Mouse (Mus musculus) ES-Bruce4 (cell line): ENCODE measurements around the gene Unc50. TPM values are rescaled to one million over a fixed set of nuclear protein-coding genes. Genes with fewer than 3 reads are reported as not detected.

Source experiments
- H3K27ac ChIP-seq: 2 replicates; pipeline ENCODE4 v1.5.1; 2012; ENCODE audit warnings: low read length, inconsistent platforms; ENCODE audit not compliant: insufficient read depth
- H3K27me3 ChIP-seq: 2 replicates; pipeline ENCODE4 v1.6.1; 2012; ENCODE audit warnings: mild to moderate bottlenecking, low read length, inconsistent platforms; ENCODE audit not compliant: control insufficient read depth, poor library complexity, insufficient read depth, severe bottlenecking
- H3K36me3 ChIP-seq: 2 replicates; pipeline ENCODE4 v1.6.1; 2012; ENCODE audit warnings: inconsistent platforms, mild to moderate bottlenecking, low read length, moderate library complexity; ENCODE audit not compliant: control insufficient read depth, poor library complexity, insufficient read depth, severe bottlenecking
- H3K4me1 ChIP-seq: one replicate; pipeline ENCODE4 v1.8.1; 2011; ENCODE audit warnings: low read length; ENCODE audit not compliant: control insufficient read depth, insufficient read depth
- H3K4me3 ChIP-seq: 2 replicates; pipeline ENCODE4 v1.5.1; 2011; ENCODE audit warnings: low read depth, mild to moderate bottlenecking, low read length
- H3K9ac ChIP-seq: 2 replicates; pipeline ENCODE4 v1.6.1; 2012; ENCODE audit warnings: low read depth, mild to moderate bottlenecking, inconsistent platforms; ENCODE audit not compliant: poor library complexity, severe bottlenecking
- H3K9me3 ChIP-seq: replicated peaks from 2 replicates; pipeline ENCODE4 v1.6.1; 2012; ENCODE audit warnings: mild to moderate bottlenecking, low read length, inconsistent platforms; ENCODE audit not compliant: control insufficient read depth, poor library complexity, insufficient read depth, severe bottlenecking
- CTCF ChIP-seq: IDR thresholded peaks from one replicate; pipeline ENCODE4 v1.8.1; 2011; ENCODE audit warnings: low read depth, low read length
- EP300 ChIP-seq: IDR thresholded peaks from 2 replicates; pipeline ENCODE4 v1.6.1; 2011; ENCODE audit warnings: low read depth, low read length; ENCODE audit not compliant: insufficient read depth
- POLR2A ChIP-seq: IDR thresholded peaks from one replicate; pipeline ENCODE4 v1.8.1; 2011; ENCODE audit warnings: low read length; ENCODE audit not compliant: insufficient read depth
- polyA plus RNA-seq: library from polyadenylated mRNA; stranded (reverse); fragments of >200 nt; gene quantifications from 2 replicates; pipeline ENCODE4 v1.2.4, GENCODE M21; 2011; ENCODE audit warnings: low read depth; ENCODE audit not compliant: missing spikeins, insufficient read depth, insufficient read length

Gene Unc50
- polyA plus RNA-seq, 1 experiment, result 41.1 TPM

- Histone ChIP-seq H3K27ac (no peak overlapping the region), H3K9ac (no peak overlapping the region), H3K4me1 (no peaks in the 10 kb centered on the region), H3K4me3 (no peak overlapping the region), H3K27me3 (no peaks in the 10 kb centered on the region), H3K36me3 (no peaks in the 10 kb centered on the region), H3K9me3 (no peaks in the 10 kb centered on the region)
- TF ChIP-seq POLR2A, result no peak
- no peak for TF ChIP-seq CTCF
- no peak for TF ChIP-seq EP300
Observed at GRCm38 (mm10) chr1:37478416-37478815, 48.5 kb downstream of the Unc50 start.

- no peaks in the 10 kb centered on the region for H3K27me3 ChIP-seq
- TF ChIP-seq CTCF (peak; percentile 45), POLR2A (no peak)
- no peak overlapping the region for H3K9ac ChIP-seq
- no peaks in the 10 kb centered on the region for H3K36me3 ChIP-seq
- H3K27ac ChIP-seq, result no peak overlapping the region
- H3K4me3 ChIP-seq, result no peak overlapping the region
- no peaks in the 10 kb centered on the region for H3K4me1 ChIP-seq
- no peaks in the 10 kb centered on the region for H3K9me3 ChIP-seq
Observed at GRCm38 (mm10) chr1:37479074-37479473, 49.1 kb downstream of the Unc50 start.

- Histone ChIP-seq H3K27ac (no peak overlapping the region), H3K9ac (no peak overlapping the region), H3K4me1 (no peaks in the 10 kb centered on the region), H3K36me3 (no peaks in the 10 kb centered on the region), H3K9me3 (no peaks in the 10 kb centered on the region), H3K27me3 (no peaks in the 10 kb centered on the region), H3K4me3 (no peak overlapping the region)
- TF ChIP-seq POLR2A (no peak), EP300 (no peak)
Observed at GRCm38 (mm10) chr1:37479759-37480158, 49.8 kb downstream of the Unc50 start.

- H3K36me3 ChIP-seq, result no peaks in the 10 kb centered on the region
- H3K9me3 ChIP-seq, result no peaks in the 10 kb centered on the region
- H3K9ac ChIP-seq, result no peak overlapping the region
- H3K27ac ChIP-seq, result no peak overlapping the region
- TF ChIP-seq CTCF (no peak), POLR2A (no peak)
- no peaks in the 10 kb centered on the region for H3K27me3 ChIP-seq
- H3K4me1 ChIP-seq, result no peaks in the 10 kb centered on the region
- H3K4me3 ChIP-seq, result no peak overlapping the region
Observed at GRCm38 (mm10) chr1:37480731-37481130, 50.8 kb downstream of the Unc50 start.

- TF ChIP-seq EP300 (no peak), POLR2A (no peak), CTCF (no peak)
- H3K4me1 ChIP-seq, result no peaks in the 10 kb centered on the region
Observed at GRCm38 (mm10) chr1:37481331-37481730, 51.4 kb downstream of the Unc50 start.

GRCm38 (mm10) chr1:37484612-37485011 is 54.7 kb downstream of the Unc50 start:
- H3K4me3 ChIP-seq, result no peak overlapping the region
- H3K36me3 ChIP-seq, result no peaks in the 10 kb centered on the region
- no peaks in the 10 kb centered on the region for H3K27me3 ChIP-seq
- no peaks in the 10 kb centered on the region for H3K9me3 ChIP-seq
- H3K27ac ChIP-seq, result no peak overlapping the region
- no peak for TF ChIP-seq CTCF
- no peak overlapping the region for H3K9ac ChIP-seq
- no peaks in the 10 kb centered on the region for H3K4me1 ChIP-seq

More at GRCm38 (mm10) chr1:37481331-37481730, 51.4 kb downstream of the Unc50 start:
- no peaks in the 10 kb centered on the region for H3K27me3 ChIP-seq
- no peaks in the 10 kb centered on the region for H3K36me3 ChIP-seq
- H3K27ac ChIP-seq, result no peak overlapping the region
- no peak overlapping the region for H3K4me3 ChIP-seq
- no peaks in the 10 kb centered on the region for H3K9me3 ChIP-seq
- H3K9ac ChIP-seq, result no peak overlapping the region

GRCm38 (mm10) chr1:37486439-37486838 is 56.5 kb downstream of the Unc50 start:
- Histone ChIP-seq H3K27ac (no peak overlapping the region), H3K9ac (no peak overlapping the region), H3K9me3 (no peaks in the 10 kb centered on the region), H3K4me1 (no peaks in the 10 kb centered on the region), H3K4me3 (no peak overlapping the region), H3K27me3 (no peaks in the 10 kb centered on the region), H3K36me3 (no peaks in the 10 kb centered on the region)
- TF ChIP-seq EP300 (no peak), CTCF (no peak), POLR2A (no peak)
